Mouse (Mus musculus) brain, embryonic 14.5 days (tissue): ENCODE results near the gene Rbfox3.

Source experiments
- CTCF ChIP-seq: fragments of 200-500 bp; IDR thresholded peaks from 2 replicates; pipeline ENCODE4 v1.5.1; 2012; ENCODE audit warnings: inconsistent platforms, mild to moderate bottlenecking, moderate library complexity, borderline replicate concordance; ENCODE audit not compliant: insufficient read depth, insufficient read length; ENCODE audit errors: extremely low read depth
- POLR2A ChIP-seq: fragments of 200-500 bp; IDR thresholded peaks from 2 replicates; pipeline ENCODE4 v1.6.1; 2012; ENCODE audit warnings: mild to moderate bottlenecking, inconsistent platforms, borderline replicate concordance; ENCODE audit not compliant: poor library complexity, insufficient read depth, insufficient read length, severe bottlenecking; ENCODE audit errors: extremely low read depth

DNA sequence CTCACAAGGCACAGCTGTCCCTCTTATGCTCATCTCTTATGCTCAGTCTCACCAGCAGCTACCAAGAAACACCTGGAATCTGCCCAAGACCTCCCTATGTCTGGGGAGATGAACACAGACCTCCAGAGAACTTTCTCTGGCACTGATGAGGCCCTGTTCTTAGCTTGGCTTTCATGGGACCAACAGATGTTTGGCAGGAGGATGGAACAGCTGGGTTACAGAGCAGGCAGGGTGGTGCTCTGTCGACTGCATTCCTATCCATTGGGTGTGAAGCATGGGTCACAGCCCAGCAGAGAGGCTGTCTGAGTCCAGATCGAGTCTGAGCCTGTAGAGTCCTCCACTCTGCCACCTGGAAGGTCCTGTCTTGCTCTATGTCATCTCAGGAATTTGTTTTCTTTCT is 90.0 kb downstream of the Rbfox3 start:
- no peak for TF ChIP-seq CTCF
- no peak for TF ChIP-seq POLR2A
